Mouse (Mus musculus): ENCODE measurements around the gene Cc2d1b. TPM values are rescaled to one million over a fixed set of nuclear protein-coding genes. Genes with fewer than 3 reads are reported as not detected.

Gene Cc2d1b
- not detected in 2 replicates for polyA plus RNA-seq (2012; ENCODE audit: insufficient read depth, insufficient read length, low replicate concordance, missing spikeins)

DNA sequence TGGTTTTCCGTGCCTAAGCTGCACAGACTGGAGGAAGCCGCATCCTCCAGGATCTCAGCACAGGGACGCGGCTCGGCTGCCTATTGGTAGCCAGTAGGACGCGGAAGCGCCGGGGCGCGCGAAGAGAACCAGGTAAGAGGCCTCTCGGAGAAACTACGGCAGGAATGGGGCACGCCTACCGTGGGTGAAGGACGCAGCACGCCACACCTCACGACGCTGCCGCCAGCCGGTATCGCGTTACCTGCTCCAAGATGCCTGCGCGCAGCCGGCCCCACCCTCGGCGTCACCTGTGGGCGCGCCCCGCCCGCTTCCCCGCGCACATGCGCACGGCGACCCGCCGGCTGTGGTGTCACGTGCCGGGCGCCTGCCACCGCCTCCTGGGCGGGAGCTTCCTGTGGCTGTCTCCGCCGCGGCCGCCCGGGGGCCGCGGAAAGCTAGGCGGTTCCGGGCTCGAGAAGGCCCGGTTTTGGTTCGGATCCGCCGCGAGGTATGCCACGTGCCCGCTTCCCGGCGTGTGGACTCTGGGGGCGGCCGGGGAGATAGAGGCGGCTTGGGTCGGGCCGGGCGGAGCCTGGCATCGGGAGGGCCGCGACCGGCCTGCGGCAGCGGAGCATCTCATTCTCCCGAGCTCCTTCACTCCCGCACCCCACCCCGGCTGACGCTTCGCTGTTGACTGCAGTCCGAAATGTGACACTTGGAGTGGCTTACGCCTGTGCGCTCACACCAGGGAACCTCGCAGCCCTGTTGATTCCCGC, at the start of gene Cc2d1b:
TSS of gene Cc2d1b (plus strand) at position 354 of the 755 bp plus-strand sequence.
- peak within 1 kb of the TSS; percentile 80 for H3K4me3 ChIP-seq (ENCODE audit: insufficient read depth, low read depth, low read length)
- peak within 1 kb of the TSS; percentile 35 for H3K27ac ChIP-seq (ENCODE audit: insufficient read depth, low read depth, low read length)
- peaks cover 10% of the 10 kb centered on the region for H3K4me1 ChIP-seq (ENCODE audit: control insufficient read depth, insufficient read depth, low read length)
- under 1% methylated on average over 86 of the region's 86 CpGs for WGBS
- TF ChIP-seq CTCF (IDR thresholded peaks at IDR 0.05; ENCODE audit: insufficient read depth, low read depth, low read length) = no peak
- TF ChIP-seq POLR2A (IDR thresholded peaks at IDR 0.05; ENCODE audit: insufficient read depth, low read depth, low read length) = peak; percentile 97

DNA sequence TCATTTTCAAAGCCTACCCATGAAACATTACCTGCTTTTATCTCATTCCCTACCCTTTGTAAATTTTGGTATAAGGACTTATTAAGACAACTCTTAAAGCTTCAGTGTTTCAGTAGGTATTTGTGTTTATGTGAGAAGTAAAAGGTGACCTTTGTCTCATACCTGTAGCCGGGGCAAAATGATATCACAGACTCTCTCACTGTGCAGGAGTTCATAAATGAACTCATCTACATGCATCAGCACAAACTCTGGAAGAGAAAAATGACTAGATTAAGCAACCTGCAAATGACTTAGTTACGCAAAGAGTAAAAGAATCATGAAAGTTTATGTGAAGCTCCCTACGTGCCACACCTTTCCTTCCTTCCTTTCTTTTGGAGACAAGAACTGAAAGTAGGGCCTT, 47.1 kb upstream of the Cc2d1b start:
- TF ChIP-seq POLR2A (IDR thresholded peaks at IDR 0.05; ENCODE audit: insufficient read depth, low read depth, low read length) (no peak), CTCF (IDR thresholded peaks at IDR 0.05; ENCODE audit: insufficient read depth, low read depth, low read length) (no peak)
- Histone ChIP-seq H3K4me3 (ENCODE audit: insufficient read depth, low read depth, low read length) (no peak overlapping the region), H3K4me1 (ENCODE audit: control insufficient read depth, insufficient read depth, low read length) (peaks cover 3% of the 10 kb centered on the region; the same call in 1 of the 2 replicates), H3K27ac (ENCODE audit: insufficient read depth, low read depth, low read length) (no peak overlapping the region)
- WGBS = 93% methylated on average over 3 of the region's 3 CpGs

DNA sequence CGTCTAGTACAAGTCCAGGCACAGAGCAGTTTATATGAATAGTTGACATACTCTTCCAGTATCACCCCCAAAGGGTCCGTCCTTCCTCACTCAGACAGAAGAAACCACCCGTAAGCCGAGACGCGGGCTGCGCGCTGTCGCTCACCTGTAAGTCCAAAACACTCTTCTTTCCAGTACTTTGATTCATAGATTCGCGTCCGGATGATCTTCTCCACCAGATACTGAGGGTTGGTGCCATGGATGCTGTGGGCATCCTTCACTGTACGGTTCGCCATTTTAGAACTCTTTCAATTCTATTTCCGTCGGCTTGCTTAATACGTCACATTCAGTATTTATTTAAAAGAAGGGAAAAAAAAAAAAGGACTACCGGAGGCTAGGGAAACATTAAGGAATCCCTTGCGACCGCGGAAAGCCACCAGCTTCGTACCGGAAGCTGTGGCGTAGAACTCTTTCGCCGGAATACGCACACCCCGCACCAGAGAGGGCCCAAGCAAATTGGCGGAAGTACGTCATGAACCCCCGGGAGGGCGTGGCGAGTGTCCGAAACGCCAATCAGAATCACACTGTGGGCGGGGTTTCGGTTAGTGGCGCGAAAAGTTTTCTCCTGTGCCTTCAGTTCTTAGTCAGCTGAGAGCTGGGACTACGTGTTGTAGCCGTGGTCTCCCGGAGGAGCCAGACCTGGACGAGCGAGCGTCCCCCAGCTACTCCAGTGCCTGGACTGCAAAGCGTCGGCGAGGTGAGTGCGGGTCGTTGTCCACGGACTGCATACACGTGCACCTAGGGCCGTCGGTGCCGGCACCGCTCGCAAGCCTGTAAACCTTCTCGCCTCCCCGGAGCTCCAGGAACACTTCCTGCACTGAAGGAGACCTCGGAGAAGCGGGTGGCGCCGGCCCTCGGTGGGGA, 40.6 kb upstream of the Cc2d1b start, which contains the start of the genes Prpf38a and Orc1:
TSS of gene Prpf38a (minus strand) at position 497 of the 903 bp plus-strand sequence.
TSS of gene Orc1 (plus strand) at position 584 of the 903 bp plus-strand sequence.
- TF ChIP-seq POLR2A (IDR thresholded peaks at IDR 0.05; ENCODE audit: insufficient read depth, low read depth, low read length) (peak; percentile 46; the same call in 1 of the 2 replicates), CTCF (IDR thresholded peaks at IDR 0.05; ENCODE audit: insufficient read depth, low read depth, low read length) (no peak)
- H3K4me3 ChIP-seq (ENCODE audit: insufficient read depth, low read depth, low read length) = peak within 1 kb of the TSS; percentile 85
- peaks cover 12% of the 10 kb centered on the region for H3K4me1 ChIP-seq (ENCODE audit: control insufficient read depth, insufficient read depth, low read length)
- H3K27ac ChIP-seq (ENCODE audit: insufficient read depth, low read depth, low read length) = peak within 1 kb of the TSS; percentile 64; the same call in 1 of the 2 replicates
- under 1% methylated on average over 64 of the region's 64 CpGs for WGBS

DNA sequence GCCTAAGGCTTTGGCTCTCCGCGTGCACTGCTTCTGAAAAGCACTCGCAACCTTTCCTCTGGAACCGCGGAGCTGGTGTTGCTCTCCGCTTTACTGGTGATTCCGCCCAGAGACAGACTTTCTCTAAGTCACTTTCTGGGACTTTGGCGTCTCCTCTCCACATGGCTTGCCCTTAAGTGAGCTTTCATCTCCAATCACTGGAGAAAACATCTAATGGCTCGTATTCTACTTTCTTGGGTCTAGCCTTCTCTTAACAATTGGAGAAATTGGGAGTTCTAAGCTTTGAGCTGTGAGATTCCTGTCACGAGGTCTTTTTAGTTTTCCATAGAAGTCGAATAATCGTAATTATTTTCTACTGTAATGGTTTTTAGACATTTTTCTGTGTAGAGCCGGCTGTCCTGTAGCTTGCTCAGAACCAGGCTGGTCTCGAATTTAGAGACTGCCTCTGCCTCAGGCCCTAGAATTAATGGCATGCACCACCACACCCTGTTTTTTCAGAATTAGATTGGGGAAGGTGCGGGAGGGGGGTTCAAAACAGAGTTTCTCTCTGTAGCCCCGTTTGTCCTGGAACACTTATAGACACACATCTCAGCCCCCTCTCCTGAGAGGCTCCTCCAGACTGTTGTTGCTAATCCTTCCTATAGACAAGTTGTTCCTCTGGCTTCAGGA, 39.9 kb upstream of the Cc2d1b start:
- WGBS = under 1% methylated on average over 16 of the region's 16 CpGs
- Histone ChIP-seq H3K4me3 (ENCODE audit: insufficient read depth, low read depth, low read length) (peak overlapping the region; percentile 85), H3K4me1 (ENCODE audit: control insufficient read depth, insufficient read depth, low read length) (peaks cover 12% of the 10 kb centered on the region), H3K27ac (ENCODE audit: insufficient read depth, low read depth, low read length) (no peak overlapping the region)
- no peak for TF ChIP-seq POLR2A (IDR thresholded peaks at IDR 0.05; ENCODE audit: insufficient read depth, low read depth, low read length)
- no peak for TF ChIP-seq CTCF (IDR thresholded peaks at IDR 0.05; ENCODE audit: insufficient read depth, low read depth, low read length)

DNA sequence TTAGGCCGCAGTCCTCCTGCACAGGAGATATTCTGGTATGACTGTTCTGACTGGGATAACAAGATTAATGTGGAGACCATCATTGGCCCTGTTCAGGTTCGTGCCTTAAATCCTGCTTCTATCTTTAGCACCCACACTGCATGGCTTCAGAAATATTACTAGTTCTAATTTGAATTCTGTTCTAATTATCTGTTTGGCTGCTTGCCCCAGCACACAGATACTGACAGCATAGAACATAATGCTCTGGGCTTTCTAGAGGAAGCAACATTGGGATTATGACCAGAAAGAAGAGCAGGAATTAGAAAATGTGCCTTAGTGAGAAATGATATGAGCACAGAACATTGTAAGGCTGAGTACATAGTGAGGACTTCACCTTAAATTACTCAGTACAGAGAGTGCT, 26.4 kb upstream of the Cc2d1b start:
- Histone ChIP-seq H3K4me3 (ENCODE audit: insufficient read depth, low read depth, low read length) (no peak overlapping the region), H3K27ac (ENCODE audit: insufficient read depth, low read depth, low read length) (no peak overlapping the region), H3K4me1 (ENCODE audit: control insufficient read depth, insufficient read depth, low read length) (no peaks in the 10 kb centered on the region)
- TF ChIP-seq CTCF (IDR thresholded peaks at IDR 0.05; ENCODE audit: insufficient read depth, low read depth, low read length) (no peak), POLR2A (IDR thresholded peaks at IDR 0.05; ENCODE audit: insufficient read depth, low read depth, low read length) (no peak)
- WGBS = 68% methylated on average over 2 of the region's 2 CpGs

DNA sequence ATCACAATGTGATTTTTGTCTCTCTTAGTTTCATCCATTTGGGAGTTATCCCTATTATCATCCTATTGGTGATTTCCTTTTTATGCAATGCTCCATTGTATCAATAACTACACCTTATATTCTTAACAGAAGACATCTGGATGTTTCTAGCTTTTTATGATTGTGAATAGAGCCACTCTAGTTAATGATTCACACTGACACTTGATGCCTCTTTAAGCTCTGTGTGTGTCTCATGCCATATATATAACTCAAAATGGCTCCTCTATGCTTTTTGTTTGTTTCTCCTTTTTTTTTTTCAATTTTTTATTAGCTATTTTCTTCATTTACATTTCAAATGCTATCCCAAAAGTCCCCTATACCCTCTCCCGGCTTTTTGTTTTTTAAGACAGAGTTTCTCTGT, 24.0 kb upstream of the Cc2d1b start:
- Histone ChIP-seq H3K4me1 (ENCODE audit: control insufficient read depth, insufficient read depth, low read length) (no peaks in the 10 kb centered on the region), H3K4me3 (ENCODE audit: insufficient read depth, low read depth, low read length) (no peak overlapping the region), H3K27ac (ENCODE audit: insufficient read depth, low read depth, low read length) (no peak overlapping the region)
- TF ChIP-seq POLR2A (IDR thresholded peaks at IDR 0.05; ENCODE audit: insufficient read depth, low read depth, low read length) (no peak), CTCF (IDR thresholded peaks at IDR 0.05; ENCODE audit: insufficient read depth, low read depth, low read length) (no peak)
- WGBS = 85% methylated on average over 1 of the region's 1 CpGs

DNA sequence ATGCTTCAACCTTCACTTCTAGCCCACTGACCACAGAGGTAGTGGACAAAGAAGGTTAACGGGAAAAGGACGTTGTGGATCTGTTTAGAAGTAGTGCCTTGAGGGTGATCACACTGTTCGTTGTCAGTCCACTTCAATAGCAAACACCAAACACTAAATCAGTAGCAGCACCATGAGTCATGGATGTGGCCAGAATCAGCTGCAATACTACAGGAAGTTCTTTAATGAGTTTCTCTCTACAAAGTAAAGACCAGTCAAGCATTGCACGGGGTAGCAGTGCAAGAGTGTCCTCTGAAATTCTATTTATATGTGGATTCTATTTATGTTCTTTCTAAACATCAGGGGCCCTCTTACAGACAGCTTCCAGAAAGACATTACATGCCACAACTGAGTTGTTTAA, 21.4 kb upstream of the Cc2d1b start:
- no peak overlapping the region for H3K4me3 ChIP-seq (ENCODE audit: insufficient read depth, low read depth, low read length)
- 79% methylated on average over 4 of the region's 4 CpGs for WGBS

DNA sequence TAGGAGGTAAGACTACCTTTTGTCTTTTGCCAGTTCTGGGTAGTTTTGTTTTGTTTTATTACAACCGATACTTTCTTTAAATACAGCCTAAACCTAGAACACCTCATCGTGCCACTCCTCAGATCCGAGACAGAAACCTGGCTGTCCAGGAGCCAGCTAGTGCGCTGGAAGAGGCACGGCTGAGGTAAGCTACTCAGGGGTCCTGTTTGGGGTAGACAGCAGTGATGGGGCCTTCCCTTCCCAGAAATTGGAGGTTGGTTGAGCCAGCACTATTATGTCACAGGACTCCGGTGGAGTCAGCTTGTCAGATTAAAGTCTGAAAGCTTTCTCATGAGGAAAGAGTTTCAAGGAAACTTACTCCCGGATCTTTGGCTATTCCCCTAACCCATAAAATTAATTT, 17.9 kb upstream of the Cc2d1b start:
- 95% methylated on average over 7 of the region's 7 CpGs for WGBS

More for the DNA sequence above, 21.4 kb upstream of the Cc2d1b start:
- TF ChIP-seq POLR2A (IDR thresholded peaks at IDR 0.05; ENCODE audit: insufficient read depth, low read depth, low read length) (no peak), CTCF (IDR thresholded peaks at IDR 0.05; ENCODE audit: insufficient read depth, low read depth, low read length) (no peak)
- no peaks in the 10 kb centered on the region for H3K4me1 ChIP-seq (ENCODE audit: control insufficient read depth, insufficient read depth, low read length)
- no peak overlapping the region for H3K27ac ChIP-seq (ENCODE audit: insufficient read depth, low read depth, low read length)

More for the DNA sequence above, 17.9 kb upstream of the Cc2d1b start:
- H3K27ac ChIP-seq (ENCODE audit: insufficient read depth, low read depth, low read length) = no peak overlapping the region
- H3K4me1 ChIP-seq (ENCODE audit: control insufficient read depth, insufficient read depth, low read length) = no peaks in the 10 kb centered on the region
- TF ChIP-seq POLR2A (IDR thresholded peaks at IDR 0.05; ENCODE audit: insufficient read depth, low read depth, low read length) (no peak), CTCF (IDR thresholded peaks at IDR 0.05; ENCODE audit: insufficient read depth, low read depth, low read length) (no peak)
- no peak overlapping the region for H3K4me3 ChIP-seq (ENCODE audit: insufficient read depth, low read depth, low read length)

Data from olfactory bulb, adult 2 months (tissue).